Mouse (Mus musculus): ENCODE results near the gene Paf1. TPM values are rescaled to one million over a fixed set of nuclear protein-coding genes. Genes with fewer than 3 reads are reported as not detected.

Gene Paf1
- 77.0 and 87.6 TPM in 2 replicates for total RNA-seq (2021)
- long read RNA-seq, experiment 1, transcript Paf1-201 (14 exons, 2,003 nt): major isoform, 34 of 43 reads
- long read RNA-seq, experiment 1, partial matches to known transcripts: 6 of 43 reads
- long read RNA-seq, experiment 1, other reads (novel, unspliced or antisense): 3 of 43 reads
- long read RNA-seq, experiment 2, transcript Paf1-201 (14 exons, 2,003 nt): major isoform, 20 of 32 reads
- long read RNA-seq, experiment 2, partial matches to known transcripts: 8 of 32 reads
- long read RNA-seq, experiment 2, other reads (novel, unspliced or antisense): 4 of 32 reads

DNA sequence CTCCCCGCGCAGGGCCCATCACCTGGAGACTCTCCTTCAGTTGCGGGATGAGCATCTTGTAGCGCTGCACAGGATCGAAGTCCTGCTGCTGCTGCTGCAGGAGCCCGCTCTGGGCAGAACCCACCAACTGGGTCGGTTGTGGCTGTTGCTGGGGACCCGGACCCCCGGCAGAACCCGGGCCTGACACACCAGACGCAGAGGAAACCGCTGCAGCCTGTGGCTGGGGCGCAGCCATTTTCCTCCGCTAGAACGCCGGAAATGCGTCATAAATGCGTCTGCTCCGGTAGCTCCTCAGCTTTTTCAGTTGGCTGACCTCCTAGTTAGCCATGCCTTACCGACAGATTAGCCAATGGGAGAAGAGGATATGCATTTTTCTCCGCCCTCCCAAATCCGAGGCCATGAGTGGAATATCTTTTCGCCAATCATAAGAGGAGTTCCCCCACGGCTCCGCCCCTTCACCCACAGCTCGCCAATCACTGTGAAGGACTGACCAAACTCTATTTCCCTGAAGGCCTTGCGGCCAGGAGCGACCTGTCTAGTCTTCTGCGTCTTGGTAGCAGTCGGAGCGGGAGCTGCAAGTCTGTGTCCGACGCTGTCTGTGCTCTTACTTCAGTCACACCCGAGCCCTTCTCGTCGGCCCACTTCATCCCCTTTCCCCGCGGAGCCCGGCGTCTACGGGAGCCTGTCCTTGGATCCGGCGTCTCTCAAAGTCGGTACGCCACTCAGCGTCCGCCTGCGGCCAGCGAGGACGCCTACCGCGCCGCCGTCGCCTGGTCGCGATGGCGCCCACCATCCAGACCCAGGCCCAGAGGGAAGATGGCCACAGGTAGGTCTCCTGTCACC lies at the start of gene Paf1, which contains the start of gene Med29:
TSS of gene Paf1 (plus strand) at position 523 of the 843 bp plus-strand sequence.
TSS of gene Med29 (minus strand) at position 280 of the 843 bp plus-strand sequence.
- peak; percentile 97 for DNase-seq

DNA sequence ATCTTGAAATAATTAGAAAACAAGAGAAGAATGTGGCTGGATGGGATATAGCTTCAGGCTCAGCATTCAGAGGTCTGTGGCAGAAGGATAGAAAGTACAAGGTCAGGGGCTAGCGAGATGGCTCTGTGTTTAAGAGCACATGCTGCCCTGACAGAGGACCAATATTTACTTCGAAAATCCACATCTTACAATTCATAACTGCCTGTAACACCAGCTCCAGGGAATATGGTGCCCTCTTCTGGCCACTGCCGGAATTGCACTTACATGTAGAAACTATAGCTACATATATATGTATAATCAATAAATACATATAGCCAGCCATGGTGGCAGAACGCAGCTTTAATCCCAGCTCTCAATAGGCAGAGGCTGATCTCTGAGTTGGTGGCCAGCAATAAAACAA lies 48.1 kb upstream of the Paf1 start:
- DNase-seq: peak; percentile 71

- peak; percentile 85 for DNase-seq
Observed at GRCm38 (mm10) chr7:28347746-28348145, 45.0 kb upstream of the Paf1 start.

GRCm38 (mm10) chr7:28348601-28349000 lies 44.1 kb upstream of the Paf1 start:
- DNase-seq: no peak

DNA sequence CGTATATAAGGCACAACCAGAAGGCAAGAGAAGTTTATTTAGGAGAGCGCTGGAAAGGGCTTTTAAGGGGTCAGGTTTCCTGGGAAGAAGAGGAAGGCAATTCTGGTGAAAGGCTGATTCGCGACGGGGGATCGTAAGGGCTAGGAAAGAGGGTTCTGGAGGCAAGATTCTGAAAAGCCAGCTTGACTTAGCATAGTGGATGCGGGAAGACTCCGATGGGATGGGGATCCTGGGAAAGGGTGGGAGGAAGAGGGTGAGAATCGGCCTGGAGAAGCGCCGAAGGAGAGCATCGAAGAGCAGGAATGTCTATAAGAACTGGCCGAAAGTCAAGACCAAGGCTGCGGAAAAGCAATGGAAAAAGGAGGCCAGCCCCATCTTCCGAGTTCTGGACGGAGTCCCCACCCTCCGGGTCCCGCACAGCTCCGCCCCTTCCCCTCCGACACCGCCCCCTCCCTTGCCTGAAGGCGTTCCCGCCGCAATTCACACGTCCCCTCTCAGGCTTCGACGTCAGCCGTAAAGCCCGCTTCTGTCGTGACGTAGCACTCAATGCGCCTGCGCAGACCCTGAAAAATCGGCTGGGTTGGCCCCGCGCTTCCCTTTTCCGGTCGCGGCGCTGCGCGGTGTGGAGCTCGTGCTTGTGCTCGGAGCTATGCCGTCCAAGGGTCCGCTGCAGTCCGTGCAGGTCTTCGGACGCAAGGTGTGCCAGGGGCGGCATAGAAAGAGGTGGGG lies 42.4 kb upstream of the Paf1 start, which contains the start of gene Rps16:
TSS of gene Rps16 (plus strand) at position 498 of the 729 bp plus-strand sequence.
- DNase-seq: peak; percentile 100

DNA sequence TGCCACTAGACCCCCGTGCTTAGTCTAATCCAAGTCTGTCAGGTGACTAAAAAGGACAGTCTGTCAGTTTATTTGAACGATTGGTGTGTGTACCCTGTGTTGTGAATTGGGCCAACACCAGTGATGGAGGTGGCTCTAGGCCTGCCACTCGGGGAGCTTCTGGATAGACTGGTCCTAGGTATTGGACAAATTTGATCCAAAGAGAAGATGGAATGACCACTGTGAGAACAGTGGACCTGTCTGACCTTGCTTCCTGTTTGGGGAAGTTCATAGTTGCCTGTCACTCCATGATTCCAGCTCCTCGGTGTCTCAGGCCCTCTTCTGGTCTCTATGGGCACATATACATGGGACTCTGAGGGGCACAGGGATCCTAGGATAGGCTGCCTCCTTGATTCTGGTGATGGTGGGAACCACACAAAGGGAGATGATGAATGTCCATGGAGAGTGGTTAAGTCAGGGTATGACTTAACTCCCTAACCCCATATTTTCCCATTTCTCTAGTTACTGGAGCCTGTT lies 41.0 kb upstream of the Paf1 start:
- DNase-seq: no peak

- no peak for DNase-seq
Observed at GRCm38 (mm10) chr7:28353267-28353666, 39.5 kb upstream of the Paf1 start.

- DNase-seq: no peak
Observed at GRCm38 (mm10) chr7:28354113-28354581, 38.6 kb upstream of the Paf1 start.

GRCm38 (mm10) chr7:28354596-28354995 lies 38.2 kb upstream of the Paf1 start:
- DNase-seq: no peak

- no peak for DNase-seq
Observed at GRCm38 (mm10) chr7:28355221-28355620, 37.5 kb upstream of the Paf1 start.

GRCm38 (mm10) chr7:28356981-28357380 lies 35.8 kb upstream of the Paf1 start:
- DNase-seq: peak; percentile 64

- DNase-seq: peak; percentile 68
Observed at GRCm38 (mm10) chr7:28357984-28358383, 34.8 kb upstream of the Paf1 start.

GRCm38 (mm10) chr7:28358431-28358830 lies 34.3 kb upstream of the Paf1 start:
- no peak for DNase-seq

DNA sequence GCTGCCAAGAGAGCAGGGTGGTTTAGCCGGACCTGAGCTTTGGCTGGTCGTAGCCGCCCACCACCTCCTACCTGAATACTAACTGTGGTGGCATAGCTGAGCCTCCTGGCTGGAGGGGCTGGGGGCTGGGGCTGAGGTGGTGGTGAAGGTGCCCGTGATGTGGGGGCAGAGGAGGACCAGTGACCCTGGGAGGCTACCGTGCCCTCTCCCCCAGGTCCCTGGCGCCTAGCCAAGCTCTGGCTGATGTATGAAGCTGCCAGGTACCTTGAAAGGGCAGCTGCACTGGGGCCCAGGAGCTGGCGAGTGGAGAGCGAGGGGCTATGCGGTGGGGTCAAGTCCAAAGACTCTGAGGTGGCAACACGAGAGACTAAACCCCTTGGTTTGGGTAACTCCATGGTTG lies 32.9 kb upstream of the Paf1 start:
- no peak for DNase-seq

GRCm38 (mm10) chr7:28360291-28360690 lies 32.5 kb upstream of the Paf1 start:
- no peak for DNase-seq

DNA sequence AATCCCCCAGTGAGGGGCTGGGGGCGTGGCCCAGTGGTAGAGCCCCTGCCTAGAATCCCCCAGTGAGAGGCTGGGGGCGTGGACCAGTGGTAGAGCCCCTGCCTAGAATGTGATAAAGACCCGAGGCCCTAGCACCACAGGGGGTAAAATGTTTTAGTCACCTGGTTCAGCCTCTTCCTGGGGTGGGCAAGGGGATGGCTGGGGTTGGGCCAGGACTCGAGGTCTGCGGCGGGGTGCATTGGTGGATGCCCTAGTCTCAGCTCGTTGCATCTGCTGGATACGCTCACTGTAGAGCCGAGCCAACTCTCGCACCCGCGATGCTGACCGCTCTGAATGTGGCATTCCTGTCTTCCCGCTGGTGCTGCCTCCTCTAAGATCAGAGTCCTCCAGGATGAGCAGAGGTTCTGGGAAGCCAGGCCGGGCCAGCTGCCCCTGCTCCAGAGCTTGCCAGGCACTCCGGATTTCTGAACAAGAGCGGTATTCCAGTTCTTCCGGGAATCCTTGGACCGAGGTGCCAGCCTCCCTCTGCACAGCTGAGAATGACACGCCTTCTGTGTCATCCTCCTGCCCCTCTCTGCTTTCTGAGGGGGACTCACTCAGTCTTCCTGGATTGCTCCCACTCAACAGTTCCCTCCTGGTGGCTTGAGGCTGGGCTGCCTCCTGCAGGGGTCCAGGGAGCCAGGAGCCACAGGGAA lies 31.0 kb upstream of the Paf1 start:
- no peak for DNase-seq

DNA sequence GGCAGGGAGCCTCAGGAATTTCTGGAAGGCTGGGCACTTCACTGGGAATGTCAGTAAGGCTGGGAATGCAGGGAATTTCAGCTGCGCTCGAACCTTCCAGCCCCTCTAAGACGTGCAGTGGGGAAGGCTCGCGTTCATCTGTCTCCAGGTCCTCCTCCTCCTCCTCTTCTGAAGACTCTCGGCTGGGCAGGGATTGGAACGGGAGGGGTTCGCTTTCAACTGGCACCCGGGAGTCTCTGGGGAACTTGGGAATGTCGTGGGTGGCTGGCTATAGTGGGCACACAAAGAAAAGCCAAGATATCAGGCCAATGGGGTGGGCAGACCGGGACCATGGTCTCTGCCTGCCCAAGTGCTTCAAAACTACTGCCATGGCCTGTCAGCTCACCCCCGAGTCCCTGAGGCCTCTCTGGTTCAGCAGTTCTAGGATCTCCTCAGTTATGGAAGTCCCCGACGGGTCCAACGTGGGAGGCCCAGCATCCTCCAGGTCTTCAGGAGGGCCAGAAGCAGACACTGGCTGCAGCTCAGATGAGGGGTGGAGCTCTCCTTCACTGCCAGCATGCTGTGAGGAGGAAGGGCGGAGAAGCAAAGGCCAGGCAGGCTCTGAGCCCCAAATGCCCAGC lies 30.2 kb upstream of the Paf1 start:
- no peak for DNase-seq

DNA sequence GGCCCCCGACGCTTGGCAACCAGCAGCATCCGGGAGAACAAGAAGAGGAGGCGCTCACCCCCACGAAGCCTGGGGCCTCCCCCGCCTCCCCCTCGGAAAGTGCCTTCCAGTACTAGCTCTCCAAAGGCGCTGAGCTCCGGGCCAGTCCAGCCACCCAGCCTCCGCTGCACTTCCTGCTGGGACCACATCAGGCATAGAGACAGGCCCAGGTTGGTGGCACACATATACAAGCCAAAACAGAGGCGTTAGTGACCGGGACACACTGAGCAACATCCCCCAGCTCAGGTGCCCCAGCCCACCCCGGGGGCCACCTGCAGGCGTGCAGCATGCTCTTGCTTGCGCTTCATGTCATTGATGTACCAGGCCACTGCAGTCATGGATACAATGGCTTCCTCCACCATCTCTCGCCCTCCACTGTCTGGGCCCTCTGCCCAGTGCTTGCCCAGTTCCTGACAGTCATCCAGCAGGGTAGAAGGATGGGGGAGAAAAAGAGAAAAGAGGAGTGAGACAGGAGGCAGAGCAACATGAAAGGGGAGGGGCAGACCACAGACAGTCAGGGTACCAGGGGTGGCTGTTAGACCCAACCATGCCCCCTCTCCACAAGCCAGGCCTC lies 25.0 kb upstream of the Paf1 start:
- no peak for DNase-seq

- DNase-seq: no peak
Observed at GRCm38 (mm10) chr7:28368276-28368920, 24.4 kb upstream of the Paf1 start.

DNA sequence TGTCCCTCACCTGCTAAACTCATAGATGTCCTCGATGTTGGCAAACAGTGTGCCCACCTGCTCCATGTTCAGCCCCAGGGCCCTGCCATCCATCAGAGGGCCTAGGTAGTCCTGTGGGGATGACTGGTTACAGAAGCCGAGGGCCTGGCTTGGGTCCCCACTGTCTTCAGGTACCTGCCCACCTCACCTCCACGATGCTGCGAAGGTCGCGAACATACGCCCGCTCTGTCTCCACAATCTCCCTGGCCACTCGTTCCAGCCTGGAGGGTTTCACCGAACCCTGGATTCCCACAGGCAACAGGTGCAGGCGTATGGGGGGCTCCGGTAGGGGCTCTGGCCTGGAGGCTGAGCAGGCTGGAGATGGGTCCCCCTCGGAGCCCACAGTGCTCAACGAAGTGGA lies 22.7 kb upstream of the Paf1 start:
- DNase-seq: no peak

Data from adrenal gland, postnatal 14 days (tissue).